Mouse (Mus musculus) myocyte (in vitro differentiated cells): ENCODE results near the gene Nanp. TPM values are rescaled to one million over a fixed set of nuclear protein-coding genes. Genes with fewer than 3 reads are reported as not detected.

Experiments used
- H3K27me3 ChIP-seq: one replicate; pipeline ENCODE4 v1.6.1; 2011; ENCODE audit not compliant: control insufficient read depth, insufficient read depth, insufficient read length
- H3K36me3 ChIP-seq: one replicate; pipeline ENCODE4 v1.6.1; 2011; ENCODE audit not compliant: control insufficient read depth, insufficient read depth
- H3K4me2 ChIP-seq: one replicate; pipeline ENCODE4 v1.6.1; 2011; ENCODE audit warnings: low read depth, control low read depth
- H3K4me3 ChIP-seq: one replicate; pipeline ENCODE4 v1.5.1; 2011; ENCODE audit warnings: mild to moderate bottlenecking, control low read depth, moderate library complexity
- H3K79me2 ChIP-seq: one replicate; pipeline ENCODE4 v1.6.1; 2011; ENCODE audit not compliant: control insufficient read depth, insufficient read depth
- H3ac ChIP-seq: one replicate; pipeline ENCODE4 v1.6.1; 2011; ENCODE audit not compliant: control insufficient read depth, insufficient read length
- CEBPB ChIP-seq: IDR thresholded peaks from 2 replicates; pipeline ENCODE4 v1.6.1; 2011; ENCODE audit warnings: mild to moderate bottlenecking, moderate library complexity; ENCODE audit not compliant: poor library complexity, insufficient read depth, severe bottlenecking
- E2F4 ChIP-seq: IDR thresholded peaks from one replicate; pipeline ENCODE4 v1.6.1; 2011; ENCODE audit warnings: mild to moderate bottlenecking, control low read depth, moderate library complexity; ENCODE audit not compliant: insufficient read depth
- MAX ChIP-seq: IDR thresholded peaks from one replicate; pipeline ENCODE4 v1.6.1; 2011; ENCODE audit warnings: low read depth, mild to moderate bottlenecking, control low read depth
- MYOD1 ChIP-seq, 3 experiments: IDR thresholded peaks; one replicate each; pipeline ENCODE4 v1.6.1; 2011; ENCODE audit warnings: control low read depth in 2 of 3, low read depth in 2 of 3, mild to moderate bottlenecking in 2 of 3, moderate library complexity in 1 of 3; ENCODE audit not compliant: insufficient read length in 2 of 3, control insufficient read depth in 1 of 3
- MYOG ChIP-seq, 3 experiments: IDR thresholded peaks; one replicate each; pipeline ENCODE4 v1.6.1; 2011; ENCODE audit warnings: control low read depth in 2 of 3, low read depth in 2 of 3, mild to moderate bottlenecking in 2 of 3; ENCODE audit not compliant: insufficient read length in 2 of 3, control insufficient read depth in 1 of 3, insufficient read depth in 1 of 3
- POLR2A ChIP-seq: IDR thresholded peaks from one replicate; pipeline ENCODE4 v1.6.1; 2011; ENCODE audit warnings: low read depth, mild to moderate bottlenecking, control low read depth, moderate library complexity; ENCODE audit not compliant: insufficient read length
- POLR2AphosphoS2 ChIP-seq: IDR thresholded peaks from one replicate; pipeline ENCODE4 v1.6.1; 2011; ENCODE audit warnings: low read depth, control low read depth; ENCODE audit not compliant: insufficient read length
- REST ChIP-seq: IDR thresholded peaks from one replicate; pipeline ENCODE4 v1.6.1; 2011; ENCODE audit warnings: mild to moderate bottlenecking, control low read depth, moderate library complexity; ENCODE audit not compliant: insufficient read depth, insufficient read length
- SRF ChIP-seq: IDR thresholded peaks from one replicate; pipeline ENCODE4 v1.6.1; 2011; ENCODE audit warnings: low read depth; ENCODE audit not compliant: control insufficient read depth, insufficient read length
- TCF12 ChIP-seq: IDR thresholded peaks from one replicate; pipeline ENCODE4 v1.6.1; 2011; ENCODE audit warnings: mild to moderate bottlenecking, control low read depth; ENCODE audit not compliant: poor library complexity, insufficient read depth, severe bottlenecking
- TCF3 ChIP-seq: IDR thresholded peaks from one replicate; pipeline ENCODE4 v1.6.1; 2011; ENCODE audit warnings: low read depth, control low read depth; ENCODE audit not compliant: insufficient read length
- USF1 ChIP-seq: IDR thresholded peaks from one replicate; pipeline ENCODE4 v1.6.1; 2011; ENCODE audit warnings: low read depth, mild to moderate bottlenecking, control low read depth, moderate library complexity
- polyA plus RNA-seq: library from polyadenylated mRNA; unstranded; fragments of >200 nt; fragmentation: generic; extraction: Trizol; gene quantifications from one replicate; pipeline ENCODE4 v1.2.1, GENCODE M21; 2012; ENCODE audit warnings: missing spikeins

Nanp gene
- polyA plus RNA-seq, 1 experiment = 3.8 TPM

DNA sequence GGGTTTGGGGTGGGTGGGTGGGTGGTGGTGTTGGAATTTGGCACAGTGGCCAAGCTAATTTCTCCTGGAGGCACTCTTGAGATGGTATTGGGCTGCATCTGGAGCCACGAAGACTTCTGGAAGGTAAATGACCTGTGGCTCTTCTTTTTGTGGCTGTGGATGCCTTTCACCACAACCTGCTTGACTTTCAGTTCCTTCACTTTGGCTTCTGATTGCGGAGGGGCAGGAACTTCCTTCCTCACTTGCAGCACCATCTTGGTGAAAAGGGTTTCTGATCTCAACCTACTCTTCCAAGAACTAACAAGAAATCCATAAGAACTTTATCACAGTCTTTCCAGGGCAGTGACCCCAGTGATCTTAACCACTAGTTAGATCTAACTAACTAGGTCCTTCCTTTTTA is 23.9 kb downstream of the Nanp start:
- no peak for TF ChIP-seq TCF12
- TF ChIP-seq CEBPB = no peak
- TF ChIP-seq E2F4 = no peak
- no peak for TF ChIP-seq TCF3
- peaks cover 12% of the 10 kb centered on the region for H3K27me3 ChIP-seq
- H3K4me2 ChIP-seq = no peak overlapping the region
- H3K36me3 ChIP-seq = no peaks in the 10 kb centered on the region
- no peak overlapping the region for H3ac ChIP-seq
- no peak overlapping the region for H3K4me3 ChIP-seq
- H3K79me2 ChIP-seq = no peaks in the 10 kb centered on the region

DNA sequence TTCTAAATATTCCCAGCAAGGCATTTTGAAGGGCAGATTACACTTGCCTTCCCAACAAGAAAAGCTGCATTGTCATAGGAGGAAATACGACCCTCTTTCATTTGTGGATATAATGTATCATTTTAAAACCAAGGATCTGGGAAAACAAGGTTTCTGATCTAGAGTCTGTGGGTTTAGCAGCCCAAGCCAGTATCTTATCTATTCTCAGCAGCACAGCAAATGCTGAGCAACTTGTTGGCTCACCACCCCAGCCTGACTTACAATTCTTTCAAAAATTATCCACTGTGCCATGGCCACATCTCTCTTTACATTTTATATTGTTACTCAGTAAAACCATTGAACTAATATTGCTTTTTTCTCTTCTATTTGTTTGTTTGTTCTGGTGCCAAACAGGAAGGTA is 27.9 kb downstream of the Nanp start:
- TF ChIP-seq MYOD1 (IDR thresholded peaks at IDR 0.05; ENCODE audit: control insufficient read depth in 1 of 3, insufficient read length in 2 of 3, low read depth in 2 of 3) = no peak
- TF ChIP-seq POLR2A = no peak
- TF ChIP-seq MYOG (IDR thresholded peaks at IDR 0.05; ENCODE audit: control insufficient read depth in 1 of 3, insufficient read depth in 1 of 3, insufficient read length in 2 of 3, low read depth in 2 of 3) = no peak
- no peak for TF ChIP-seq MAX
- no peak for TF ChIP-seq POLR2AphosphoS2
- no peak for TF ChIP-seq USF1
- no peak for TF ChIP-seq SRF
- no peak for TF ChIP-seq CEBPB
- no peak for TF ChIP-seq REST
- TF ChIP-seq TCF3 = no peak
- TF ChIP-seq E2F4 = no peak
- no peak for TF ChIP-seq TCF12
- Histone ChIP-seq H3K4me2 (no peak overlapping the region), H3K4me3 (no peak overlapping the region), H3K27me3 (peaks cover 12% of the 10 kb centered on the region), H3K79me2 (no peaks in the 10 kb centered on the region), H3ac (no peak overlapping the region), H3K36me3 (no peaks in the 10 kb centered on the region)

DNA sequence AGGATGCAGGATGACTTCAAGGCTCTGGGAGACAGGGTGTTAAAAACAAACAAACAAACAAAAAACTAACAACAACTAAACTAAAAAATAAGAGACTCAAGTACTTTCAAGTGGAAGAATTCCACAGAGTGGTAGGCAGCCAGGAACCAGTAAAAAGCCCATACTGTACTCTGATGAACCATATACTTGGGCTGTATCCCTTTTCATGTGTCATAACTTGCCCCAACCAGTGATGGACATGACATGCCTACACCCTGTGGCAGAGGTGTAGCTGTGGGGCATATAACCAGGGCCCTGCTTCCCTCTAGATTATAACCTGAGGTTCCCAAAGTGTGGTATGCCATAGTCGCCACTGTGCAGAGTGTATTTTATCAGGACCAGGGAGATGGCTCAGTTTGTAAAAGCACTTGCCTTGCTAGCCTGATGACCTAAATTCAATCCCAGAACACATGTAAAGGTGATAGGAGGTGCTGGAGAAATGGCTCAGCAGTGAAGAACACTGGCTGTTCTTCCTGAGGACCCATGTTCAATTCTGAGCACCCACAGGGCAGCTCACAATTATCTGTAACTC is 29.6 kb downstream of the Nanp start:
- H3K27me3 ChIP-seq = peaks cover 12% of the 10 kb centered on the region
- TF ChIP-seq TCF12 = no peak
- no peak for TF ChIP-seq E2F4
- TF ChIP-seq MYOD1 (IDR thresholded peaks at IDR 0.05; ENCODE audit: control insufficient read depth in 1 of 3, insufficient read length in 2 of 3, low read depth in 2 of 3) = no peak
- TF ChIP-seq POLR2A = no peak
- TF ChIP-seq MAX = no peak
- no peak for TF ChIP-seq REST
- no peak for TF ChIP-seq CEBPB
- TF ChIP-seq MYOG (IDR thresholded peaks at IDR 0.05; ENCODE audit: control insufficient read depth in 1 of 3, insufficient read depth in 1 of 3, insufficient read length in 2 of 3, low read depth in 2 of 3) = no peak
- TF ChIP-seq USF1 = no peak
- TF ChIP-seq TCF3 = no peak
- TF ChIP-seq SRF = no peak
- TF ChIP-seq POLR2AphosphoS2 = no peak
- peak overlapping the region; percentile 27 for H3ac ChIP-seq
- peak overlapping the region; percentile 43 for H3K4me3 ChIP-seq
- no peaks in the 10 kb centered on the region for H3K36me3 ChIP-seq
- H3K79me2 ChIP-seq = peaks cover 9% of the 10 kb centered on the region
- peak overlapping the region; percentile 55 for H3K4me2 ChIP-seq

DNA sequence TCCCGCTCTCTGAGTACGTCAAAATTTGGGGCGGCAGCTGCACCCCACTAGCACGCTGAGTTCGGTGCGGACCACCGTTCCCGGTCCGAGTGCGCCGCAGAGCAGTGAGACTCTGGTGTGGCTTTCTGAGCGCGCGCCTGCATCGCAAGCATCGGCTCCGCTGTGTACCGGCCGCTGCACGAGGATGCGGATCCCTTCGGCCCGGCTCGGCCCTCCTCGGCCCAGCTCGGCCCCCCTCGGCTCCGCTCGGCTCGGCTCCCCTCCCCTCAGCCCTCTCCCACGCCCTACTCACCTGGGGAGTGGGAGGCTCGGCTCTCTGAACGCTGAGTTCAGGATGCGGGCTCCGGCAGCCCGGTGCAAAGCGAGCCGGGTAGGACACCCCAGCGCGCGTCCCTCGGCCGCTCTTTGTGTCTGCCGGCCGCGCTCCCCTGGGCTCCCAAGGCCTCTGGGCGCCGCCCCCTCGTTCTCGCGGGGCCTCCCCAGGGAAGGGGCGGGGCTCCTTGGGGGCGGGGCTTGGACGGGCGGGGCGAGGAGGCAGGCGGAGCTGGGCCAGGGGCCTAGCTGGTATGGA is 30.2 kb downstream of the Nanp start:
- H3K36me3 ChIP-seq = no peaks in the 10 kb centered on the region
- H3K4me2 ChIP-seq = peak overlapping the region; percentile 89
- H3K27me3 ChIP-seq = peaks cover 7% of the 10 kb centered on the region
- H3ac ChIP-seq = peak overlapping the region; percentile 27
- peaks cover 9% of the 10 kb centered on the region for H3K79me2 ChIP-seq
- peak overlapping the region; percentile 43 for H3K4me3 ChIP-seq
- TF ChIP-seq POLR2A = peak; percentile 88
- TF ChIP-seq REST = no peak
- TF ChIP-seq POLR2AphosphoS2 = peak; percentile 74

DNA sequence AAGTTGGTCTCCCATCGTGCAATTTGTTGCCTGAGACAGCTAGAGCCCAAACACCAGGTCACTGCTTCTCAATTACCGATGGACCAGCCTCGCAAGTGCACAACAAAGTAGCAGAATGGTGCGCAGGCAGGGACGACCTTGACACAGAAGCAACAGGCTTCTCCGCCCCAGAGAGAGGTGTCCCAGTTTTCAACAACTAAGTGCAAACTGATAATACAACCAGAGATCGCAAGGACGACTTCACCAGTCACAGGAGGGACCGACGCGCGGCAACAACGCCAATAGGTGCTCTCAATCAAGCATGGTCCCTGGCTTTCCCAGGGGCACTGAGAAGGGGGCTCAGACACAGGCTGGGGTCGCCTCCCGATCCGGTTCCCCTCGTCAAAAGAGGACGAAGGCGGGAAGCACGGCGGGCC is 30.7 kb downstream of the Nanp start:
- no peaks in the 10 kb centered on the region for H3K36me3 ChIP-seq
- H3K27me3 ChIP-seq = peaks cover 3% of the 10 kb centered on the region
- peak overlapping the region; percentile 27 for H3ac ChIP-seq
- TF ChIP-seq MYOD1 (IDR thresholded peaks at IDR 0.05; ENCODE audit: control insufficient read depth in 1 of 3, insufficient read length in 2 of 3, low read depth in 2 of 3) = no peak
- TF ChIP-seq SRF = no peak
- TF ChIP-seq TCF3 = no peak
- no peak for TF ChIP-seq TCF12
- TF ChIP-seq CEBPB = no peak
- TF ChIP-seq POLR2AphosphoS2 = no peak
- TF ChIP-seq REST = no peak
- no peak for TF ChIP-seq E2F4
- TF ChIP-seq POLR2A = no peak
- no peak for TF ChIP-seq MAX
- no peak for TF ChIP-seq MYOG (IDR thresholded peaks at IDR 0.05; ENCODE audit: control insufficient read depth in 1 of 3, insufficient read depth in 1 of 3, insufficient read length in 2 of 3, low read depth in 2 of 3)
- TF ChIP-seq USF1 = no peak
- peaks cover 9% of the 10 kb centered on the region for H3K79me2 ChIP-seq
- peak overlapping the region; percentile 43 for H3K4me3 ChIP-seq
- peak overlapping the region; percentile 89 for H3K4me2 ChIP-seq
